Mouse (Mus musculus) lung, embryonic 14.5 days (tissue): ENCODE measurements around the gene Bach2. TPM values are rescaled to one million over a fixed set of nuclear protein-coding genes. Genes with fewer than 3 reads are reported as not detected.

Source experiments
- ATAC-seq: fragments of 200-750 bp; cut with Nextera tagmentation; 2 replicates; pipeline ENCODE4 v1.8.0; 2017; ENCODE audit warnings: mild to moderate bottlenecking, moderate TSS enrichment, moderate library complexity; ENCODE audit not compliant: insufficient read depth
- DNase-seq: peaks from one replicate; pipeline ENCODE4 v3.0.0-alpha.2; 2015
- H3K27ac ChIP-seq: fragments of 300-500 bp; sonication (generic); 2 replicates; pipeline ENCODE4 v1.5.1; 2014; ENCODE audit warnings: low read depth, mild to moderate bottlenecking, moderate library complexity
- H3K27me3 ChIP-seq: fragments of 300-500 bp; sonication (generic); 2 replicates; pipeline ENCODE4 v1.6.1; 2014; ENCODE audit warnings: low read length, control low read depth; ENCODE audit not compliant: insufficient read depth
- H3K36me3 ChIP-seq: fragments of 300-500 bp; sonication (generic); 2 replicates; pipeline ENCODE4 v1.6.1; 2014; ENCODE audit warnings: control low read depth; ENCODE audit not compliant: insufficient read depth
- H3K4me1 ChIP-seq: fragments of 300-500 bp; sonication (generic); 2 replicates; pipeline ENCODE4 v1.6.1; 2014; ENCODE audit warnings: antibody characterized with exemption, control low read depth; ENCODE audit not compliant: insufficient read depth
- H3K4me2 ChIP-seq: fragments of 300-500 bp; sonication (generic); 2 replicates; pipeline ENCODE4 v1.6.1; 2014; ENCODE audit warnings: mild to moderate bottlenecking
- H3K4me3 ChIP-seq: fragments of 300-500 bp; sonication (generic); 2 replicates; pipeline ENCODE4 v1.5.1; 2014; ENCODE audit warnings: low read depth, low read length
- H3K9ac ChIP-seq: fragments of 300-500 bp; sonication (generic); 2 replicates; pipeline ENCODE4 v1.6.1; 2014
- H3K9me3 ChIP-seq: fragments of 300-500 bp; sonication (generic); 2 replicates; pipeline ENCODE4 v1.6.1; 2016; ENCODE audit warnings: low read depth, low read length, control low read depth
- CTCF ChIP-seq: IDR thresholded peaks from 2 replicates; pipeline ENCODE4 v1.5.1; 2016; ENCODE audit warnings: antibody characterized with exemption, low read depth
- WGBS: fragments of 180-500 bp; shearing (Covaris S2); extraction: QIAGEN DNeasy Blood & Tissue Kit; methylation state at CpG from one replicate; pipeline ENCODE4 v1.1.7; 2014; 5-methylcytosine and 5-hydroxymethylcytosine counted together
- polyA plus RNA-seq: library from polyadenylated mRNA; unstranded; fragments of >200 nt; fragmentation: Nextera tagmentation; extraction: Ambion mirVana; gene quantifications from 2 replicates; pipeline ENCODE4 v1.2.1, GENCODE M21; 2014

The Bach2 gene
- polyA plus RNA-seq, 1 experiment from 2014 or later = 16.1 TPM

DNA sequence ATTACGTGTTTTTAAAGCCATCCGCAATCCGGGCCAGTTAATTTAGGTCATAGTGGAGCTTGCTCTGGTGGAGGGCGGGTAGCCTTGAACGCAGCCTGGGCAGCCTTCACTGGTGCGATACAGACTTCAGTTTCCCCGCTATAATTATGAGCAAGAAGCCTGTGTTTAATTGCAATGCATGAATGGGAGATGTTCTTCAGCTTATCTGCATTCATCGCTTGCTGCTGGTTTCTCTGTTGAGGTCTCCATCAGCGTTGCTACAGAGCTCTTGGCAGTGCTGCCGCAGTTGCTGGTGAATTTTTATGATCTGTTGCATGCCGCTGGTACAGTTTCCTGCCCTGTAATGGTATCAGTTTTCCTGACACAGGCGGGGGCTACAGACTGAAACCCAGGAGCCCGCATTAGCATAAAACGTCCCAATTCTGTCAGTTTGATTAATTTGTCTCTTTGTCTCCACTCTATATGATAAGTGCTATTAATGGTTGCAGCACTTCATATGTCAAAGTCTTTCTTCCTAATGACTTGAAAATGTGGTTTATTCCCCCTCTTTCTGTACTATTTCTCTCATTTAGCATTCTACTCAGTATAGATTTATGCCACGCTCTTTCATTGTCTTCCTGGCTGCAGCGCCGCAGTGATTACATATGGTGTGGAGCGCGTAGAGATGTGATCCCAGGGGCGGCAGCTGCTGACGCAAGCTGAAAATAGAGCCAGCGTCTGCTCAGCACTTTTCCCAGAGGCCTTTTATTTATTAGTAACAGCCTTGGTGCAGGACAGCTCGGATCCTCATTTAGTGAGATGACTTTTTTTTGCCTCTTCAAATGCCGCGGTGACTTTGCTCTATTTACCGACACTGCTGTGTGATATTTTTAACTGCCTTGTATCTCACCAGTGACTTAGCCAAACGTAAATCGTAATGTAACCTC, 292.6 kb downstream of the Bach2 start:
- Histone ChIP-seq H3K4me3 (peak overlapping the region; percentile 19), H3K9me3 (no peaks in the 10 kb centered on the region), H3K27me3 (no peaks in the 10 kb centered on the region), H3K36me3 (no peaks in the 10 kb centered on the region), H3K4me1 (peaks cover 5% of the 10 kb centered on the region; the same call in 1 of the 2 replicates), H3K9ac (0 out of 2 replicates have a peak overlapping the region, but pooled peaks have one; percentile 11), H3K27ac (peak overlapping the region; percentile 63), H3K4me2 (peak overlapping the region; percentile 56)
- no peak for TF ChIP-seq CTCF
- WGBS = 16% methylated on average over 28 of the region's 28 CpGs
- DNase-seq = peak; percentile 89
- peak; percentile 92 for ATAC-seq

DNA sequence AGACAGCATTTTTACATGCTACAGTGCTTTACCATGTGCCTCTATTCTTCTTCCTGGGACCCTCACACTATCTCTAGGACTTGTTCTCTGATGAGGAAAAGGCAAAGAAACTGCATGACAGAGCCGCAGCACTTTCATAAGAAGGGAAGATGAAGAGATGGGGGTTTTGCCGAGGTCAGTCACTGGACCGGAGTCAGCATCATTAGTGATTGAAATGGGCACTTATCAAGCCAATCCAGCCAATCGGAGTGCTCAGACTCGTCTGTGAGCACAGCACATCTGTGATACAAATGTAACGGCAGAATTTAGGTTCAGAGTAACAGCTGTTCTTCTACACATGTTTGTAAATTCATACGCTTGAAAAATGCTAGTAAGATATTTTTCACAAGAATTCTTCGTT, 293.5 kb downstream of the Bach2 start:
- WGBS = 42% methylated on average over 8 of the region's 8 CpGs
- peak overlapping the region; percentile 56 for H3K4me2 ChIP-seq
- no peak for TF ChIP-seq CTCF

DNA sequence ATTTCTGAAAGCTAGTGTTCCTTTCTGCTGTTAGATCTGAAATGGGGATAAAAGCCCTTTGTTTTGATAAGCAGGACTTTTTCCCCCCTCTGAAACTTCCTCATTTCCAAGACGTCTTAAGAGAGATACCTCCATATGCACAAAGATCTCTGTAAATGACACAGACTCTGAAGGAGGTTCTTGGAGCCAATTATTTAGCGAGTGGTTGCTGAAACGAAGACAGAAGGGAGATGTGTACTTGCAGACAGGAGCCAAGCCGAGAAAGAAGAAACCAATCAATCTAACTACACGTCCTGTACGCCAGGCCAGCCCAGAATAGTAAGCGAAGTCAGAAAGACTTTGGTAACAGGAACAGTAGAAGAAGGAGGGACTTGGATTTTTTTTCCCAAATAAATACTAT, 295.1 kb downstream of the Bach2 start:
- H3K4me3 ChIP-seq = no peak overlapping the region
- ATAC-seq (no peak), DNase-seq (peak; percentile 36)
- no peaks in the 10 kb centered on the region for H3K36me3 ChIP-seq
- no peak overlapping the region for H3K9ac ChIP-seq
- no peak overlapping the region for H3K27ac ChIP-seq
- TF ChIP-seq CTCF = no peak
- 35% methylated on average over 7 of the region's 7 CpGs for WGBS
- no peak overlapping the region for H3K4me2 ChIP-seq
- peaks cover 5% of the 10 kb centered on the region; the same call in 1 of the 2 replicates for H3K4me1 ChIP-seq
- no peaks in the 10 kb centered on the region for H3K27me3 ChIP-seq
- no peaks in the 10 kb centered on the region for H3K9me3 ChIP-seq

More for the DNA sequence above, 293.5 kb downstream of the Bach2 start:
- Histone ChIP-seq H3K27me3 (no peaks in the 10 kb centered on the region), H3K4me3 (no peak overlapping the region), H3K36me3 (no peaks in the 10 kb centered on the region), H3K9me3 (no peaks in the 10 kb centered on the region), H3K9ac (no peak overlapping the region), H3K4me1 (peaks cover 5% of the 10 kb centered on the region; the same call in 1 of the 2 replicates), H3K27ac (peak overlapping the region; percentile 63; the same call in 1 of the 2 replicates)
- ATAC-seq (no peak), DNase-seq (peak; percentile 30)

DNA sequence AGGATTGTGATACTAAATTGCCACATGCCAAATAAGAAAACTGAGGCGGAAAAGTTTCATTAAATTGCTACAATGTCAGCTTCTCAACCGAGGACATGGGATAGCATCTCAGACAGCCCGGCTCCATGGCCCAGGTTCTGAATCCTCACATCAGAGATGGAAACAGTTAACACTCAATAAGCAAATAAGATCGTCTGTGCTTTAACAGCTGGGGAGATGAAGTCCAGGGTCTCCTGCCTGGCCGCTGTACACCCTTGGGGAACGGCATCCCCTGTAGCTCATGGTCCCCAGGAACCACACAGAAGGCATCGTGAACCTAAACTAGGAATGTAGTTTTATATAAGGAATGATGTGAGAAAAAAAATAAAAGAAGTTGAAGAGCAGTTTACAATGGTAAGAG, 297.0 kb downstream of the Bach2 start:
- H3K9ac ChIP-seq = no peak overlapping the region
- WGBS = 75% methylated on average over 7 of the region's 7 CpGs
- H3K9me3 ChIP-seq = no peaks in the 10 kb centered on the region
- no peak overlapping the region for H3K4me3 ChIP-seq
- H3K36me3 ChIP-seq = no peaks in the 10 kb centered on the region
- no peak for DNase-seq
- ATAC-seq = no peak
- H3K27me3 ChIP-seq = no peaks in the 10 kb centered on the region
- H3K27ac ChIP-seq = no peak overlapping the region
- TF ChIP-seq CTCF = no peak
- no peak overlapping the region for H3K4me2 ChIP-seq
- no peaks in the 10 kb centered on the region for H3K4me1 ChIP-seq

DNA sequence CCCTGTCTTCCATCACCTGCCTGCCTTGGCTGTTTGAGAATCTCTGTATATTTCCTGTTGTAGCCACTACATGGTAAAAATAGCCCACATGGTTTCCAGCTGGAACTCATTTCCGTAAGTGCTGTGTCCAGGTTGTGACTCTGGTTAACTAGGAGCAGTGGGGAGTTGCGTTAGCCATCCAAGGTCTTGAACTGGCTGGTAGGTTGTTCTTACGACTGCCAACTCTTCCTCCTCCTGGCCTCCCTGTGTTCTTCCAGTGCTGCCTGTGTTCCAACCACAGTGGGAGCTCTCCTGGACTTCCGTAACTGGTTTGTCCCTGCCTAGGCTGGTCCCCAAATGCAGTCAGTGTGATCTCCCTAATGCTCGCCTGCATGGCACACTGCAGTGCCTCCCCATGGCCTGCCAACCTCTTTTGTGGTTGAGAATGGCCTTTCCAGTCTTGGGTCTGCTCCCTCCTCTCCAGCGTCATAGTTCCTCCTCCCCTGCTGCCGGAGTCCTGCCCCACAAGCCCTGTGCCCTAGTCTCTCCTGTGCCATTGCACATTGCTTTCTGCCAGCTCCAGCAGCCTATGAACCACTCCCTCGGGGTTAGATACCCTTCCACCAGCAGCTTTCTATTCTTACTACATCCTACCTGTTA, 298.4 kb downstream of the Bach2 start:
- no peaks in the 10 kb centered on the region for H3K36me3 ChIP-seq
- no peaks in the 10 kb centered on the region for H3K27me3 ChIP-seq
- no peak overlapping the region for H3K4me2 ChIP-seq
- no peaks in the 10 kb centered on the region for H3K9me3 ChIP-seq
- DNase-seq (no peak), ATAC-seq (no peak)
- no peak overlapping the region for H3K9ac ChIP-seq
- WGBS = 65% methylated on average over 8 of the region's 8 CpGs
- TF ChIP-seq CTCF = no peak
- H3K4me3 ChIP-seq = no peak overlapping the region
- H3K4me1 ChIP-seq = no peaks in the 10 kb centered on the region
- H3K27ac ChIP-seq = no peak overlapping the region

DNA sequence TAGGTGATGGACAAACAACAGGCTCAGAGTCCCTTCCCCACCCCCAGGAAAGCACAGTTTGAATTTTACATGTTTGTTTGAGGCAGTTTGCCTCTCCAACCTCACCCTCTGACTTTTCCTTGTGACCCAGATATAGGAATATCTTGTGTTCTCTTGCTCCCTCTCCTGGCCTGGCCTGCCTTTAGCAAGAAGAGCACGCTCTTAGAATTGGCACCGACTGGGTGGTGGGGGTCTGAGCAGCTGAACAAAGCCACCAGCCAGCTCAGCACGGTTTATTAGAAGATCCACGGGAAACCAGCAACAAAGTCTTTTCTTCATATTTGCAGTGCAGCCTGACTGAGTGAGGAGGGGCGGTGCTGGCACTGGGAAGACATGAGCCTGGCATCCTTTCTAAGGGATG, 299.5 kb downstream of the Bach2 start:
- Histone ChIP-seq H3K9me3 (no peaks in the 10 kb centered on the region), H3K27ac (no peak overlapping the region), H3K4me1 (no peaks in the 10 kb centered on the region), H3K4me2 (no peak overlapping the region), H3K9ac (no peak overlapping the region), H3K36me3 (no peaks in the 10 kb centered on the region), H3K4me3 (no peak overlapping the region), H3K27me3 (no peaks in the 10 kb centered on the region)
- ATAC-seq = peak; percentile 61
- DNase-seq = peak; percentile 90
- WGBS = 16% methylated on average over 5 of the region's 5 CpGs
- peak; percentile 84 for TF ChIP-seq CTCF

DNA sequence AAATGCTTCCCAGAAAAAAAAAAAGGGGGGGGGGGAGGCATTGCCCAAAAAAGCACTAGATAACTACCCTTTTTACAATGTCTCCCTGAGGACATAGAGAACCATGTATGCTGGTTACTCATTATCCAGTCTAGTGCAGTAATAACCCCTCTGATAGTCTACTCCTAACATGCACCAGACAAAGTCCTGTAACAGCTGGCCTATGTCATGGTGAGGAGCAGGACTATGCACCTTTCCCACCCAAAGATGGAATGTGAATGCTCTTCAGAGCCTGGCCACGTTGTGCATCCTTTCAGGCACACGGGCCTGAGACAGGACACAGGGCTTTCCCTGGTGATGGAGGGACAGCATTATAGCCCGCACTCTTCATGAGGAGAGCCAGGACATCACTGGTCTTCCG, 299.9 kb downstream of the Bach2 start:
- 62% methylated on average over 4 of the region's 4 CpGs for WGBS
- no peak for ATAC-seq
- H3K27ac ChIP-seq = no peak overlapping the region

More for the DNA sequence above, 299.9 kb downstream of the Bach2 start:
- Histone ChIP-seq H3K9me3 (no peaks in the 10 kb centered on the region), H3K9ac (no peak overlapping the region), H3K4me1 (no peaks in the 10 kb centered on the region), H3K4me2 (no peak overlapping the region), H3K27me3 (no peaks in the 10 kb centered on the region), H3K4me3 (no peak overlapping the region), H3K36me3 (no peaks in the 10 kb centered on the region)
- TF ChIP-seq CTCF = no peak
- no peak for DNase-seq
